Mouse (Mus musculus) G1E (cell line): ENCODE measurements around the gene Slc35a5. TPM values are rescaled to one million over a fixed set of nuclear protein-coding genes. Genes with fewer than 3 reads are reported as not detected.

Source experiments
- ATAC-seq: 2 replicates; pipeline ENCODE4 v1.8.0; 2016; ENCODE audit warnings: mild to moderate bottlenecking; ENCODE audit not compliant: insufficient number of reproducible peaks, poor library complexity, low FRiP score, severe bottlenecking; ENCODE audit errors: extremely low read depth
- DNase-seq: peaks from one replicate; pipeline ENCODE4 v3.0.0; 2012; ENCODE audit warnings: low spot score
- H3K27me3 ChIP-seq: 2 replicates; pipeline ENCODE4 v1.6.1; 2012; ENCODE audit warnings: mild to moderate bottlenecking, low read length, inconsistent platforms; ENCODE audit not compliant: insufficient read depth
- H3K36me3 ChIP-seq: replicated peaks from 2 replicates; pipeline ENCODE3; 2012; ENCODE audit warnings: mild to moderate bottlenecking, inconsistent platforms
- H3K4me1 ChIP-seq: 2 replicates; pipeline ENCODE4 v1.6.1; 2012; ENCODE audit warnings: low read depth, low read length, inconsistent platforms, mixed read lengths; ENCODE audit not compliant: insufficient read depth
- H3K4me3 ChIP-seq: 2 replicates; pipeline ENCODE4 v1.5.1; 2012; ENCODE audit warnings: low read depth, mild to moderate bottlenecking, inconsistent platforms, low read length, moderate library complexity, mixed read lengths
- H3K9me3 ChIP-seq: replicated peaks from 2 replicates; pipeline ENCODE4 v1.6.1; 2012; ENCODE audit warnings: inconsistent platforms
- CTCF ChIP-seq: IDR thresholded peaks from 2 replicates; pipeline ENCODE4 v1.5.1; 2012; ENCODE audit warnings: low read depth, low read length, inconsistent platforms, mixed read lengths
- GATA1 ChIP-seq: IDR thresholded peaks from 2 replicates; pipeline ENCODE4 v1.6.1; 2012; ENCODE audit warnings: borderline replicate concordance, low read length, inconsistent platforms, mixed read lengths
- GATA2 ChIP-seq: IDR thresholded peaks from 2 replicates; pipeline ENCODE4 v1.6.1; 2012; ENCODE audit warnings: low read depth, low read length, inconsistent platforms, borderline replicate concordance
- POLR2AphosphoS5 ChIP-seq: IDR thresholded peaks from 2 replicates; pipeline ENCODE4 v1.6.1; 2012; ENCODE audit warnings: low read depth, low read length, inconsistent platforms; ENCODE audit not compliant: insufficient replicate concordance
- TAL1 ChIP-seq: conservative IDR thresholded peaks from 2 replicates; pipeline ENCODE4 v1.6.1; 2012; ENCODE audit warnings: low read depth, low read length, inconsistent platforms, mixed read lengths
- polyA plus RNA-seq: library from polyadenylated mRNA; stranded (reverse); fragments of >175 nt; gene quantifications from 2 replicates; pipeline ENCODE4 v1.2.3, GENCODE M21; 2012
- total RNA-seq, 2 experiments: library from RNA; stranded (forward) in 1 of 2; stranded (reverse) in 1 of 2; fragments of 200-1000 nt in 1 of 2; fragments of >200 nt in 1 of 2; fragmentation: Nextera tagmentation in 1 of 2; gene quantifications; 2 replicates each; pipeline ENCODE4 v1.2.3; 2014 to 2017

Gene Slc35a5
- total and polyA plus RNA-seq, 3 experiments = 0.22 to 21.9 (median 11.5) TPM

DNA sequence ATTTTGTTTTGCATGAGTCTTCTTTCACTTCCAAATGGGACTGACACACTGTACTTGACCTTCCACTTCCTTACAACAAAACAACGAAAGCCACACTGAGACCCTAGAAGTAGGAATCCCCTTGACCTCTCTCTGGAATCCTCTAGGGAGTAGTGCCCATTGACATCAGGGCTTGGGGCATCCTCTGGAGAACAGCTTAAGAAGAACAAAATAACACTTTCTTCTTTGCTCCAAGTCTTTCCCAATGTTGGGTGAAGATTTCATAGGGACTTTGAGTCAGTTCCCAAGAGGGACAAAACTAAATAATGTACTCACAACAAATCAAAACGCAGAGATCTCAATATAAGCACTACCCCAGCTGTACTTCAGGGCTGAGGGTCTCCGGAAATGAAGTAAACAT, 39.7 kb downstream of the Slc35a5 start:
- DNase-seq (no peak), ATAC-seq (no peak)
- Histone ChIP-seq H3K36me3 (no peaks in the 10 kb centered on the region), H3K4me1 (peaks cover 4% of the 10 kb centered on the region; the same call in 1 of the 2 replicates), H3K27me3 (peaks cover 16% of the 10 kb centered on the region), H3K4me3 (no peak overlapping the region), H3K9me3 (no peaks in the 10 kb centered on the region)
- TF ChIP-seq GATA1 = no peak
- TF ChIP-seq TAL1 = no peak
- no peak for TF ChIP-seq POLR2AphosphoS5
- TF ChIP-seq CTCF = no peak
- TF ChIP-seq GATA2 = no peak

- Histone ChIP-seq H3K4me1 (peaks cover 4% of the 10 kb centered on the region; the same call in 1 of the 2 replicates), H3K4me3 (no peak overlapping the region), H3K27me3 (peaks cover 19% of the 10 kb centered on the region), H3K9me3 (no peaks in the 10 kb centered on the region), H3K36me3 (no peaks in the 10 kb centered on the region)
- TF ChIP-seq POLR2AphosphoS5 = no peak
- TF ChIP-seq GATA1 = no peak
- TF ChIP-seq CTCF = no peak
- no peak for TF ChIP-seq GATA2
- TF ChIP-seq TAL1 = no peak
- ATAC-seq = no peak
- no peak for DNase-seq
Measured at GRCm38 (mm10) chr16:45117200-45117599, 41.3 kb downstream of the Slc35a5 start.

DNA sequence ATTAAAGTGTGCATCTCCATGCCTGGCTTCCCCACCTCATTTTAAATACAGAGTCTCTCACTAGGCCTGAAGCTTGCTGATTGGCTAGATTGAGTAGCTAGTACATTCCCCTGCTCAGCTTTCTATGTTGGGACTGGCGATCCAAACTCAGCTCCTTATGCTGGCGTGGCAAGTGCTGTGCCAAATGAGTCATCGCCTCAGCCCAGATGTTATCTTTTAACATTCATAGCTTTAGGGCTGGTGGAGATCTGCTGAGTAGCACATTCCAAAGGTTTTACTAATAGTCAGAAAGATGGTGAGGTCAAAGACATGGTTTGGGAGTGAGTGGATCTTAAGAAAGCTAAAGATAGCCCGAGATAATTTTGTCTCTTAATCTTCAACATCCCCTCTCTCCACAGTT, 48.0 kb downstream of the Slc35a5 start:
- H3K4me1 ChIP-seq = no peaks in the 10 kb centered on the region
- H3K36me3 ChIP-seq = no peaks in the 10 kb centered on the region
- DNase-seq = no peak
- no peak overlapping the region for H3K4me3 ChIP-seq
- H3K27me3 ChIP-seq = peaks cover 27% of the 10 kb centered on the region
- ATAC-seq = peak; percentile 66
- no peak for TF ChIP-seq GATA2
- TF ChIP-seq CTCF = no peak
- TF ChIP-seq POLR2AphosphoS5 = no peak
- TF ChIP-seq GATA1 = no peak
- no peak for TF ChIP-seq TAL1
- no peaks in the 10 kb centered on the region for H3K9me3 ChIP-seq

GRCm38 (mm10) chr16:45108203-45108878, 50.2 kb downstream of the Slc35a5 start:
- Histone ChIP-seq H3K36me3 (no peaks in the 10 kb centered on the region), H3K9me3 (no peaks in the 10 kb centered on the region), H3K4me3 (no peak overlapping the region), H3K4me1 (no peaks in the 10 kb centered on the region), H3K27me3 (peaks cover 25% of the 10 kb centered on the region)
- TF ChIP-seq TAL1 = no peak
- no peak for TF ChIP-seq GATA2
- no peak for TF ChIP-seq POLR2AphosphoS5
- no peak for TF ChIP-seq CTCF
- no peak for TF ChIP-seq GATA1
- no peak for ATAC-seq
- no peak for DNase-seq

- Histone ChIP-seq H3K4me3 (no peak overlapping the region), H3K9me3 (no peaks in the 10 kb centered on the region), H3K4me1 (no peaks in the 10 kb centered on the region), H3K36me3 (no peaks in the 10 kb centered on the region), H3K27me3 (peaks cover 8% of the 10 kb centered on the region; the same call in 1 of the 2 replicates)
- no peak for ATAC-seq
- no peak for TF ChIP-seq POLR2AphosphoS5
- TF ChIP-seq GATA1 = no peak
- TF ChIP-seq GATA2 = no peak
- TF ChIP-seq TAL1 = no peak
- no peak for TF ChIP-seq CTCF
- no peak for DNase-seq
Measured at GRCm38 (mm10) chr16:45104993-45105392, 53.5 kb downstream of the Slc35a5 start.

GRCm38 (mm10) chr16:45100892-45101291, 57.6 kb downstream of the Slc35a5 start:
- H3K4me3 ChIP-seq = no peak overlapping the region
- DNase-seq (no peak), ATAC-seq (no peak)
- no peaks in the 10 kb centered on the region for H3K9me3 ChIP-seq
- TF ChIP-seq GATA1 (no peak), CTCF (no peak), POLR2AphosphoS5 (no peak), TAL1 (no peak), GATA2 (no peak)
- H3K4me1 ChIP-seq = no peaks in the 10 kb centered on the region
- H3K36me3 ChIP-seq = no peaks in the 10 kb centered on the region
- peaks cover 17% of the 10 kb centered on the region for H3K27me3 ChIP-seq

DNA sequence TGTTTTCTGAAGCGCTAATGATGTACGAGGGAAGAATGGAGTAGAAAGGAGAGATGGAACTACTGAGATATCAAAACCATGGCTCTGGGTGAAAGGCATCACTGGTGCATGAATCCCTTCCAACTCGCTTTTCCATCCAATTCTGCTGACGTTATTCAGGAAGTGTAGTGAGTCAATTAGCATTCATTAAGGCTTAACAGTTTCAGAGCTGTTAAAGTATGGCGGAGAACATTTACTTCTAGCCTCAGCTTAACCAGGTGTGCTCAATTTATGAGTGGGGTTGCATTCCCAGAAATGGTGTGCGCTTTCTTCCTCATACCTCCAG, 59.7 kb downstream of the Slc35a5 start:
- Histone ChIP-seq H3K4me1 (no peaks in the 10 kb centered on the region), H3K4me3 (no peak overlapping the region), H3K27me3 (peaks cover 30% of the 10 kb centered on the region), H3K9me3 (no peaks in the 10 kb centered on the region), H3K36me3 (no peaks in the 10 kb centered on the region)
- ATAC-seq (no peak), DNase-seq (no peak)
- TF ChIP-seq CTCF = no peak
- TF ChIP-seq GATA1 = no peak
- no peak for TF ChIP-seq POLR2AphosphoS5
- no peak for TF ChIP-seq GATA2
- no peak for TF ChIP-seq TAL1
